Mouse (Mus musculus): ENCODE results near the gene Prmt7. TPM values are rescaled to one million over a fixed set of nuclear protein-coding genes. Genes with fewer than 3 reads are reported as not detected.

The Prmt7 gene
- polyA plus RNA-seq, 1 experiment from 2014 or later = 10.4 TPM

DNA sequence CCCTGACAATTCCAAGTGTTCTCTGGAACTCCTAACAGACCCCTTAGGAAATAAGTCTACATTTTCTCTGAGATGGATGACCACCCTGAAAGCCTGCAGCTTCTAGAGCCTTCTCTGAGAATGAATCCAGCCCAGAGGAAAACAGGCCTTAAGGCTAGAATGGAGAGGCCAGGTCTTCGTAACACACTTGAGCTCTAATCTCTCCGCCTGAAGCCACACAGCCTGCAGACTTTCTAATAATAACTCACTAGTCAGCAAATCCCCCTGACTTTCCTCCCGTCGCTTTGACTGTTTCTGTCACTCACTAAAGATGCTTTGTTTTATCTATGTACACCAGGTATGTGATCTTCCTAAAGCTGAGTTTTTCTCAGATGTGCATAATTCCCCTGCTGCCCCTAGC, 60.6 kb downstream of the Prmt7 start:
- ATAC-seq = no peak
- WGBS (ENCODE audit: insufficient replicate concordance) = 52% methylated on average over 4 of the region's 4 CpGs

DNA sequence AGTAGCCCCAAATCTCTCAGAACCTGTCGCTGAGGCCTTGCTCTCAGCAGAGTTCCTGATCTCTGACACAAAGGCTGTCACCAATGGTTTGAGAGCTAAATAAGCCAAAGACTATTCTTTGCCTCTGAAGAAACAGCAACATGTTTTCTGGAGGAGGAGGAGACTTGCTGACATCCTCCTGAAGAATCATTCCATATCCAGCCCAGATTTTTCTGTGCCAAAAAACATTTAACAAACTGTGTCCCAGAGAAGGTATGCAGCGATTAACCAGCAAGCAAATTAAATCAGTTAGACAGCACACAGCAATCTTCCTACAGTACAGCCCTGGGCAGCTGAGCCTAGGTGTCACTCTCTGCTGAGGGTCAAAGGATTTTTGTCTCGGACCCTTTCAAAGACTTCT, 62.7 kb downstream of the Prmt7 start:
- WGBS (ENCODE audit: insufficient replicate concordance) = 70% methylated on average over 3 of the region's 3 CpGs
- no peak for TF ChIP-seq EP300 (IDR thresholded peaks at IDR 0.05; ENCODE audit: low read depth)
- no peak for TF ChIP-seq CTCF (IDR thresholded peaks at IDR 0.05; ENCODE audit: low read depth)
- Histone ChIP-seq H3K36me3 (replicated peaks; ENCODE audit: insufficient read depth, low read length) (no peaks in the 10 kb centered on the region), H3K4me1 (ENCODE audit: insufficient read depth) (0 out of 2 replicates have a peak, but pooled peaks cover 2% of the 10 kb centered on the region), H3K4me2 (ENCODE audit: low read depth, low read length) (no peak overlapping the region), H3K9me3 (ENCODE audit: low read length) (no peaks in the 10 kb centered on the region), H3K9ac (replicated peaks) (no peak overlapping the region), H3K4me3 (ENCODE audit: low read depth, low read length) (no peak overlapping the region), H3K27me3 (ENCODE audit: insufficient read depth, low read length) (no peaks in the 10 kb centered on the region), H3K27ac (ENCODE audit: low read depth) (no peak overlapping the region)
- DNase-seq (no peak), ATAC-seq (no peak)

More for the DNA sequence above, 60.6 kb downstream of the Prmt7 start:
- H3K36me3 ChIP-seq (replicated peaks; ENCODE audit: insufficient read depth, low read length) = no peaks in the 10 kb centered on the region
- H3K4me1 ChIP-seq (ENCODE audit: insufficient read depth) = no peaks in the 10 kb centered on the region
- H3K27ac ChIP-seq (ENCODE audit: low read depth) = no peak overlapping the region
- H3K4me3 ChIP-seq (ENCODE audit: low read depth, low read length) = no peak overlapping the region
- H3K4me2 ChIP-seq (ENCODE audit: low read depth, low read length) = no peak overlapping the region
- no peak overlapping the region for H3K9ac ChIP-seq (replicated peaks)
- no peaks in the 10 kb centered on the region for H3K9me3 ChIP-seq (ENCODE audit: low read length)
- H3K27me3 ChIP-seq (ENCODE audit: insufficient read depth, low read length) = no peaks in the 10 kb centered on the region
- no peak for DNase-seq
- no peak for TF ChIP-seq EP300 (IDR thresholded peaks at IDR 0.05; ENCODE audit: low read depth)

DNA sequence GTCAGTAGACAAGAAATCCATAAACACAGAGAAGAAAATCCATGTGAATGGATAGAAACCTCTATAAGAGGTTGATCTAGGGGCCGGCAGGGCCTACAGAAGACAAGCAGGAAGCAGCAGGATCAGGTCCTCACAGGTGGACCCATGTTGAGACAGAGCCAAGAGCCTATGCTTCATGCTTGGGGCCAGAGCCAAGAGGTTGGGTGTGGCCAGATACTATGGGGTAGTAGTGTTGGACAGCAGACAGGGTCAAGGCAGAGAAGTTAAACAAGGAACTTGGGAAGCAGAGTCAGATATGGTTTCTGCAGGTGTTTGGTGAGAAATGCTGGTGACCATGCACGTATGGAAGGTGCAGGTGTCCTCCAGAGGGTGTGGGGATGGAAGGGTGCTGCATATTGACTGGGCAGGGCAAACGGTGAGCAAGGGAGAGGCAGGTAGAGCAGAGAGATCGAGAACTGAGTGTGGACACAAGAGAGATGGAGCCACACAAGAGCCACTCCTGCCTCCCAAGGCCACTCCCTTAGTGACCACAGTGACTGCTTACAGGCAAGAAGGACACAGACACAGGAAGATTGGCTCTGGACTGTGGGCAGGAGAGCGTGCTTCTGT, 66.1 kb downstream of the Prmt7 start:
- Histone ChIP-seq H3K4me1 (ENCODE audit: insufficient read depth) (peaks cover 9% of the 10 kb centered on the region), H3K4me2 (ENCODE audit: low read depth, low read length) (no peak overlapping the region), H3K9me3 (ENCODE audit: low read length) (no peaks in the 10 kb centered on the region), H3K27ac (ENCODE audit: low read depth) (no peak overlapping the region), H3K4me3 (ENCODE audit: low read depth, low read length) (no peak overlapping the region), H3K9ac (replicated peaks) (no peak overlapping the region), H3K36me3 (replicated peaks; ENCODE audit: insufficient read depth, low read length) (no peaks in the 10 kb centered on the region), H3K27me3 (ENCODE audit: insufficient read depth, low read length) (no peaks in the 10 kb centered on the region)
- 83% methylated on average over 5 of the region's 5 CpGs for WGBS (ENCODE audit: insufficient replicate concordance)
- DNase-seq = no peak
- TF ChIP-seq EP300 (IDR thresholded peaks at IDR 0.05; ENCODE audit: low read depth) (no peak), CTCF (IDR thresholded peaks at IDR 0.05; ENCODE audit: low read depth) (no peak)
- no peak for ATAC-seq

DNA sequence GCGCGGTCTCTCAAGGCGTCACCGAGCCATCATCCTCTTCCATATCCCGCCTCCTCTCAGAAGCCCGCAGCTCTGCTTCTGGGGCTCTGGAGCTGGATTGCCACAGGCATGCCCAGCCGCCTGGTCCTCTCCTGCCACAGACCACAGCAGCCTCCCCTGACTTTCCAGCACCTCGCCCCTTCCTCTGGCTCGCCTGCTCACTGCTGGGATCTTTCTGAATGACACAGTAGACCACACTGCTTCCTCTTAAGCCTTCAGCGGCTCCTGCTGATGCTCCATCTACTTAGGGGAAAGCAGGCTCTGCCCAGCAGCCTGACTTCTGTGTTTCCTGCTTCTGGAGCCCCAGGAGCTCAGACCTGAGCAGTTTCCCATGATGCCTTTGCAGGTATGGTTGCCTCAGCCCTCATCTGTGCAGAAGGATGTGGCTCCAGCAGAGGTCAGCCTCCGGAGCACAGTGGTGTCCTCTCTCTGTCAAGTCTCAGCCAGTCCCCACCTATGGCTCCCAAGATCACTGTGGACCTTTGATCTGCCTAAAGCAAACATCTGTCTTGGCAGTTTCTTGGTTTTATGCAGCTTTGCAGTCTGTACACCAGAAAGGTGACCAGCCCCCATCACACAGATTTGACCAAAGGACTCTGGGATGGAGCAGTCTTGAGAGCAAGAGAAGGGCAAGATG, 67.8 kb downstream of the Prmt7 start:
- no peak overlapping the region for H3K9ac ChIP-seq (replicated peaks)
- TF ChIP-seq CTCF (IDR thresholded peaks at IDR 0.05; ENCODE audit: low read depth) = no peak
- TF ChIP-seq EP300 (IDR thresholded peaks at IDR 0.05; ENCODE audit: low read depth) = no peak
- H3K27ac ChIP-seq (ENCODE audit: low read depth) = no peak overlapping the region
- H3K4me1 ChIP-seq (ENCODE audit: insufficient read depth) = peaks cover 9% of the 10 kb centered on the region
- WGBS (ENCODE audit: insufficient replicate concordance) = 55% methylated on average over 11 of the region's 11 CpGs
- no peaks in the 10 kb centered on the region for H3K9me3 ChIP-seq (ENCODE audit: low read length)
- no peak for DNase-seq
- no peak overlapping the region for H3K4me3 ChIP-seq (ENCODE audit: low read depth, low read length)
- ATAC-seq = no peak
- no peak overlapping the region for H3K4me2 ChIP-seq (ENCODE audit: low read depth, low read length)
- H3K36me3 ChIP-seq (replicated peaks; ENCODE audit: insufficient read depth, low read length) = no peaks in the 10 kb centered on the region
- H3K27me3 ChIP-seq (ENCODE audit: insufficient read depth, low read length) = no peaks in the 10 kb centered on the region

DNA sequence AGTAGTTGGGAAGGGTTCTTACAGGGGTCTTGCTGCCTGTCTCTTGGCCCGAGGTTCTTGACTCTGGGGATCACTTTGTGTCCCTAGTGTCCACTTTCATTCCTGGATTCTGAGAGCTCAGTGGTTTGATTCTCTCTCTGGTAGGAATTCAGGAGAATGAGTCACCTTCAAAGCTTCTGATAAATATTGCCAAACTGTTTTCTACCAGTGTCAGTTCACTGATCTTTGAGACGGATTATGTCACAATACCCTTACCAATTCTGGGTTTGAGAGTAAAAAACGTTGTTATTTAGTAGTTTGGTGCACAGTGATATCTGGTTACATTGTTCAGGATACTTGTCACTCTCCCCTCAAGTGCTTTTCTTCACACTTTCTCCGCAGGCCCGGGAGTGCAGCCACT, 69.4 kb downstream of the Prmt7 start:
- Histone ChIP-seq H3K9me3 (ENCODE audit: low read length) (no peaks in the 10 kb centered on the region), H3K4me2 (ENCODE audit: low read depth, low read length) (no peak overlapping the region), H3K27me3 (ENCODE audit: insufficient read depth, low read length) (no peaks in the 10 kb centered on the region), H3K4me3 (ENCODE audit: low read depth, low read length) (no peak overlapping the region), H3K4me1 (ENCODE audit: insufficient read depth) (peaks cover 9% of the 10 kb centered on the region), H3K27ac (ENCODE audit: low read depth) (peak overlapping the region; percentile 57; the same call in 1 of the 2 replicates), H3K36me3 (replicated peaks; ENCODE audit: insufficient read depth, low read length) (no peaks in the 10 kb centered on the region), H3K9ac (replicated peaks) (no peak overlapping the region)
- DNase-seq (no peak), ATAC-seq (peak; percentile 81)
- TF ChIP-seq EP300 (IDR thresholded peaks at IDR 0.05; ENCODE audit: low read depth) (0 out of 2 replicates have a peak, but pooled peaks have one; percentile 17), CTCF (IDR thresholded peaks at IDR 0.05; ENCODE audit: low read depth) (no peak)
- 52% methylated on average over 5 of the region's 5 CpGs for WGBS (ENCODE audit: insufficient replicate concordance)

DNA sequence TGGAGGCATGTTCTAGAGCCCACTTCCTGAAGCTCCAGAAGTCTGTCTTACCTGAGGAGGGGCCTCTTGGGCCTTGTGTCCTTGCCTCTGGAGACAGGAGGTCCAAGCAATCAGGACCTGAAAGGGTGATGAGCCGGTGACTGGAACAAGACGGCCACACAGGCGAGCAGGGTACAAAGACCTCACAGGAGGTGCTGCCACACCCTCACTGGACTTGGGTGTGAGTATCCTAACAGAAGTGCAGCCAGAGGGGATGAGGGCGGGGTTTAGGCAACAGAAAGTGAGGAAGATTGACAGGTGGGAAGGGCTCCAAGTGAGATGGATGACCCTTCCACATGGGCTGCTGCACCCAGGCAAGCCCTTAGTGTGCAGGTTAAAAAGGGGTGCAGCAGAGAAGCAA, 70.1 kb downstream of the Prmt7 start:
- no peak overlapping the region for H3K4me2 ChIP-seq (ENCODE audit: low read depth, low read length)
- DNase-seq (no peak), ATAC-seq (no peak)
- no peak for TF ChIP-seq EP300 (IDR thresholded peaks at IDR 0.05; ENCODE audit: low read depth)
- no peak for TF ChIP-seq CTCF (IDR thresholded peaks at IDR 0.05; ENCODE audit: low read depth)
- H3K27ac ChIP-seq (ENCODE audit: low read depth) = no peak overlapping the region
- H3K4me3 ChIP-seq (ENCODE audit: low read depth, low read length) = no peak overlapping the region
- WGBS (ENCODE audit: insufficient replicate concordance) = 48% methylated on average over 4 of the region's 4 CpGs
- no peaks in the 10 kb centered on the region for H3K36me3 ChIP-seq (replicated peaks; ENCODE audit: insufficient read depth, low read length)
- no peak overlapping the region for H3K9ac ChIP-seq (replicated peaks)
- H3K9me3 ChIP-seq (ENCODE audit: low read length) = no peaks in the 10 kb centered on the region
- H3K27me3 ChIP-seq (ENCODE audit: insufficient read depth, low read length) = no peaks in the 10 kb centered on the region
- peaks cover 9% of the 10 kb centered on the region for H3K4me1 ChIP-seq (ENCODE audit: insufficient read depth)

Measured in liver, postnatal 0 days (tissue).